Mouse (Mus musculus) left cerebral cortex, postnatal 36 days (tissue): ENCODE measurements at regions not wholly inside any gene's neighbourhood (a gene's known extent, or its start where the extent isn't known, plus 50 kb on each side); places are given as distances from the start of the nearest gene placed in this dataset.
A peak's percentile ranks its signal among the peaks of the same experiment; 100 is the strongest.
"Not testable (repeated sequence)": the region's sequence is repeated elsewhere in the genome, so short reads cannot be mapped to it uniquely, and the experiment has no call there.

Experiments used
- DNase-seq, 2 experiments: peaks; one replicate each; pipeline ENCODE4 v3.0.0; 2021 to 2022; ENCODE audit warnings: low spot score in 2 of 2, mixed read lengths in 1 of 2
- intact Hi-C: fragments of 180-260 bp; cut with DNase I; formaldehyde crosslinking; loops from one replicate; pipeline ENCODE4 v1.15.1; 2025

GRCm38 (mm10) chr15:3909471-3909870, 69.9 kb downstream of the Fbxo4 start:
- DNase-seq = no peak
- intact Hi-C loops = loop anchor here (2.0 to 10.0 kb wide), 4 partner anchors 465 to 707 kb away; no protein-coding TSS in a partner anchor

- DNase-seq = no peak
- intact Hi-C loops = loop anchor here (2.0 to 10.0 kb wide), 4 partner anchors 464 to 706 kb away; no protein-coding TSS in a partner anchor
Measured at GRCm38 (mm10) chr15:3908721-3909120, 70.7 kb downstream of the Fbxo4 start.

- intact Hi-C loops = loop anchor here (5.0 to 10.0 kb wide), 3 partner anchors 461 to 703 kb away; no protein-coding TSS in a partner anchor
- no peak for DNase-seq
Measured at GRCm38 (mm10) chr15:3905548-3905947, 73.8 kb downstream of the Fbxo4 start.

GRCm38 (mm10) chr15:3878429-3878828, 100.9 kb downstream of the Fbxo4 start:
- intact Hi-C loops = no loop called here
- no peak for DNase-seq

GRCm38 (mm10) chr15:3877506-3877905, 101.9 kb downstream of the Fbxo4 start:
- intact Hi-C loops = no loop called here
- DNase-seq = no peak

- intact Hi-C loops, DNase-seq: not testable (repeated sequence)
Measured at GRCm38 (mm10) chr15:3875210-3875861, 104.0 kb downstream of the Fbxo4 start.

- intact Hi-C loops = no loop called here
- no peak for DNase-seq
Measured at GRCm38 (mm10) chr15:3831802-3832201, 147.6 kb downstream of the Fbxo4 start.

- intact Hi-C loops = no loop called here
Measured at GRCm38 (mm10) chr15:3805430-3805829, 173.9 kb downstream of the Fbxo4 start.

GRCm38 (mm10) chr15:3775865-3776264, 192.6 kb upstream of the Ghr start:
- intact Hi-C loops = no loop called here

More at GRCm38 (mm10) chr15:3805430-3805829, 173.9 kb downstream of the Fbxo4 start:
- no peak for DNase-seq

GRCm38 (mm10) chr15:3772228-3772789, 189.0 kb upstream of the Ghr start:
- DNase-seq = no peak
- intact Hi-C loops = no loop called here

More at GRCm38 (mm10) chr15:3775865-3776264, 192.6 kb upstream of the Ghr start:
- DNase-seq = no peak

GRCm38 (mm10) chr15:3770312-3770711, 187.0 kb upstream of the Ghr start:
- intact Hi-C loops = no loop called here
- no peak for DNase-seq

- intact Hi-C loops = no loop called here
Measured at GRCm38 (mm10) chr15:3764726-3765125, 181.4 kb upstream of the Ghr start.

GRCm38 (mm10) chr15:3760396-3760795, 177.1 kb upstream of the Ghr start:
- intact Hi-C loops = no loop called here
- no peak for DNase-seq

More at GRCm38 (mm10) chr15:3764726-3765125, 181.4 kb upstream of the Ghr start:
- DNase-seq = no peak

- intact Hi-C loops = no loop called here
- DNase-seq = peak; percentile 14 to 41
Measured at GRCm38 (mm10) chr15:3755636-3756035, 172.3 kb upstream of the Ghr start.

- DNase-seq, intact Hi-C loops: not testable (repeated sequence)
Measured at GRCm38 (mm10) chr15:3748072-3748471, 164.8 kb upstream of the Ghr start.

- intact Hi-C loops = no loop called here
- DNase-seq = no peak
Measured at GRCm38 (mm10) chr15:3743168-3743814, 160.0 kb upstream of the Ghr start.

GRCm38 (mm10) chr15:3742191-3742590, 158.9 kb upstream of the Ghr start:
- no peak for DNase-seq

GRCm38 (mm10) chr15:3725214-3725613, 141.9 kb upstream of the Ghr start:
- intact Hi-C loops = no loop called here
- no peak for DNase-seq

More at GRCm38 (mm10) chr15:3742191-3742590, 158.9 kb upstream of the Ghr start:
- intact Hi-C loops = no loop called here

- no peak for DNase-seq
- intact Hi-C loops = no loop called here
Measured at GRCm38 (mm10) chr15:3720668-3721340, 137.5 kb upstream of the Ghr start.

GRCm38 (mm10) chr15:3711764-3712163, 128.5 kb upstream of the Ghr start:
- DNase-seq = no peak
- intact Hi-C loops = no loop called here
